Mouse (Mus musculus): ENCODE results near the gene Gm45716. TPM values are rescaled to one million over a fixed set of nuclear protein-coding genes. Genes with fewer than 3 reads are reported as not detected.

Gene Gm45716
- polyA plus RNA-seq, 1 experiment: 0.62 TPM

DNA sequence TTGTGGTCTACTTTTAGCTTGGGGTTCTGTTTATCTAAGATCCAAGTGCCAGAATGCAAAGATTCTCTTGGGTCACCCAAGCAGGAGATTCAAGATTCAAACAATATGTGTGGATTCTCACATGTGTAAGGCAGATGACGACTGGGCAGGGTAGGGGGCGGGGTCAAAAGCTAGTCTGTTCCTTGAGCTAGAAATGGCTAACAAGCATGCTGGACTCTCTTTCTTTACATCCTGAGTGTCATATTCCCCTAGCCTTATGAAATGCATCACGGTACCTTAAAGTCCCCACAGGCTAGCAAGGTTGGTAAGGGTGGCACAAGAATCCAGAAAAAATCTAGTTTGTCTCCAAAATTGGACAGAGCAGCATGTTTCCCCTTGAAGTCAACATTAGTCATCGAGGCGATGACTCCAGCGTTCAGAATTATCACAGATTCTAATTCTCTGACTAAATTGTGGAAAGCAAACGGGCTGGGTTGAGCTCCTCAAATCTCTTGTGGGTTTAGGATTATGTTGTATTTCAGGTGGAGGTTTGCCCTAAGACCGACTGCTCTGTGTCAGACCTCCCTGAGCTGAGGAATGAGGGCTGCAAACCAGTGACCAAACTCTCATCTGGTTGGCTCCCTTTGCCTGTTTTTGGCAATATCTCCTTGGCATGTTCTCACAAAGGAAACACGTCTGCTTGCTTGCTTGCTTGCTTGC, 40.9 kb downstream of the Gm45716 start:
- 89% methylated on average over 9 of the region's 9 CpGs for WGBS
- no peaks in the 10 kb centered on the region for H3K27me3 ChIP-seq (ENCODE audit: control insufficient read depth, insufficient read depth, low read length)

GRCm38 (mm10) chr11:90229800-90230199, 42.3 kb downstream of the Gm45716 start:
- Histone ChIP-seq H3K4me1 (ENCODE audit: control insufficient read depth, insufficient read depth, insufficient read length) (peaks cover 5% of the 10 kb centered on the region; the same call in 1 of the 2 replicates), H3K27me3 (ENCODE audit: control insufficient read depth, insufficient read depth, low read length) (no peaks in the 10 kb centered on the region), H3K4me3 (ENCODE audit: extremely low read depth, insufficient read depth, insufficient read length) (no peak overlapping the region), H3K27ac (ENCODE audit: insufficient read depth, low read length) (no peak overlapping the region), H3K36me3 (ENCODE audit: control insufficient read depth, insufficient read depth, low read length) (no peaks in the 10 kb centered on the region)
- TF ChIP-seq POLR2A (IDR thresholded peaks at IDR 0.05; ENCODE audit: low read depth, low read length) (no peak), CTCF (IDR thresholded peaks at IDR 0.05; ENCODE audit: extremely low read depth, insufficient read depth, insufficient read length, insufficient replicate concordance) (no peak)
- no peak for DNase-seq (ENCODE audit: low read depth in 1 of 2, low spot score in 2 of 2)

More for the DNA sequence above, 40.9 kb downstream of the Gm45716 start:
- H3K36me3 ChIP-seq (ENCODE audit: control insufficient read depth, insufficient read depth, low read length): no peaks in the 10 kb centered on the region
- no peak overlapping the region for H3K27ac ChIP-seq (ENCODE audit: insufficient read depth, low read length)
- no peak overlapping the region for H3K4me3 ChIP-seq (ENCODE audit: extremely low read depth, insufficient read depth, insufficient read length)
- no peak for DNase-seq (ENCODE audit: low read depth in 1 of 2, low spot score in 2 of 2)
- peaks cover 8% of the 10 kb centered on the region; the same call in 1 of the 2 replicates for H3K4me1 ChIP-seq (ENCODE audit: control insufficient read depth, insufficient read depth, insufficient read length)
- TF ChIP-seq CTCF (IDR thresholded peaks at IDR 0.05; ENCODE audit: extremely low read depth, insufficient read depth, insufficient read length, insufficient replicate concordance): no peak
- TF ChIP-seq POLR2A (IDR thresholded peaks at IDR 0.05; ENCODE audit: low read depth, low read length): no peak

DNA sequence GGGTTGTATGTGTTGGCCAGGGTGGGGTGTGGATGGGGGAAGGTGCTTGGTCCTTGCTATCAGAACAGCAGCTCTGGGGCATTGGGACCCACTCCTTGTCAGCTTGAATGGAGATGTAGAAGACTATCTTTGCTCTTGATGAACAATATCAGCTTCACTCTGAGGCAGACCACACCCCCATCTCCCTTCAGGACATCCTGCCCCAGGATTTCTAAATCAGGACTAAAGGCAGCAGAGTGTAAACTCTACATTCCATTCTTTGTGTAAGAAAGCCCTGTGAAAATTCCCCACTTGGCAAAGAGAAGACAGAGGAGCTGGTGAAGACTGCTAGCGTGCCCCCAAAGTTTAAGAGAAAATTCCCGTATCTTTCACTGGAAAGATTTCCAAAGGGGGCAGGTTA, 43.2 kb downstream of the Gm45716 start:
- H3K4me1 ChIP-seq (ENCODE audit: control insufficient read depth, insufficient read depth, insufficient read length): peaks cover 5% of the 10 kb centered on the region; the same call in 1 of the 2 replicates
- no peak overlapping the region for H3K4me3 ChIP-seq (ENCODE audit: extremely low read depth, insufficient read depth, insufficient read length)
- no peak overlapping the region for H3K27ac ChIP-seq (ENCODE audit: insufficient read depth, low read length)
- H3K36me3 ChIP-seq (ENCODE audit: control insufficient read depth, insufficient read depth, low read length): no peaks in the 10 kb centered on the region
- DNase-seq (ENCODE audit: low read depth in 1 of 2, low spot score in 2 of 2): no peak
- 92% methylated on average over 2 of the region's 2 CpGs for WGBS
- no peak for TF ChIP-seq POLR2A (IDR thresholded peaks at IDR 0.05; ENCODE audit: low read depth, low read length)
- no peak for TF ChIP-seq CTCF (IDR thresholded peaks at IDR 0.05; ENCODE audit: extremely low read depth, insufficient read depth, insufficient read length, insufficient replicate concordance)
- H3K27me3 ChIP-seq (ENCODE audit: control insufficient read depth, insufficient read depth, low read length): no peaks in the 10 kb centered on the region

DNA sequence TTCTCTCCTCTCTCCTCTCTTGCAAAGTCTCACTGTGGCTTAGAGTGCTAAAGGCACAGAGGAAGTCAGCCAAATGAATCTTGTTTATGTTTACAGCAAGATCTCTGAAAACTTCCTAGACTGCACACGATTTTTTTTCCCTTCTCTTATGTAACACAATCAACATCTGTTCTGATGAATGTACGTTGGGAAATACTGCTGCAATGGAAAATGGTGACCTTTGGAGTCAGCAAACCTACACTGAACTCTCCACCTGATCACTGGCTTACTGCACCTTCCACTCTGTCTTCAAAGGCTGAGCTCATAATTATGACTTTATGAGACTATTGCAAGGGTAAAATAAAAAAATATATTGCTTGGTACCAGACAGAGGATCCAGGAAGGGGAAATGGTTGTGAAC, 44.1 kb downstream of the Gm45716 start:
- H3K36me3 ChIP-seq (ENCODE audit: control insufficient read depth, insufficient read depth, low read length): no peaks in the 10 kb centered on the region
- no peaks in the 10 kb centered on the region for H3K27me3 ChIP-seq (ENCODE audit: control insufficient read depth, insufficient read depth, low read length)
- H3K27ac ChIP-seq (ENCODE audit: insufficient read depth, low read length): no peak overlapping the region
- DNase-seq (ENCODE audit: low read depth in 1 of 2, low spot score in 2 of 2): no peak
- TF ChIP-seq CTCF (IDR thresholded peaks at IDR 0.05; ENCODE audit: extremely low read depth, insufficient read depth, insufficient read length, insufficient replicate concordance) (no peak), POLR2A (IDR thresholded peaks at IDR 0.05; ENCODE audit: low read depth, low read length) (no peak)
- WGBS: 47% methylated on average over 2 of the region's 2 CpGs
- peaks cover 2% of the 10 kb centered on the region; the same call in 1 of the 2 replicates for H3K4me1 ChIP-seq (ENCODE audit: control insufficient read depth, insufficient read depth, insufficient read length)
- H3K4me3 ChIP-seq (ENCODE audit: extremely low read depth, insufficient read depth, insufficient read length): no peak overlapping the region

- WGBS: 59% methylated on average over 4 of the region's 4 CpGs
- TF ChIP-seq CTCF (IDR thresholded peaks at IDR 0.05; ENCODE audit: extremely low read depth, insufficient read depth, insufficient read length, insufficient replicate concordance) (no peak), POLR2A (IDR thresholded peaks at IDR 0.05; ENCODE audit: low read depth, low read length) (no peak)
- Histone ChIP-seq H3K27ac (ENCODE audit: insufficient read depth, low read length) (no peak overlapping the region), H3K27me3 (ENCODE audit: control insufficient read depth, insufficient read depth, low read length) (no peaks in the 10 kb centered on the region), H3K4me3 (ENCODE audit: extremely low read depth, insufficient read depth, insufficient read length) (no peak overlapping the region), H3K36me3 (ENCODE audit: control insufficient read depth, insufficient read depth, low read length) (no peaks in the 10 kb centered on the region), H3K4me1 (ENCODE audit: control insufficient read depth, insufficient read depth, insufficient read length) (peaks cover 1% of the 10 kb centered on the region; the same call in 1 of the 2 replicates)
- DNase-seq (ENCODE audit: low read depth in 1 of 2, low spot score in 2 of 2): no peak
These were observed 45.2 kb downstream of the Gm45716 start for GRCm38 (mm10) chr11:90232685-90233084.

- no peak for DNase-seq (ENCODE audit: low read depth in 1 of 2, low spot score in 2 of 2)
- no peak overlapping the region for H3K4me3 ChIP-seq (ENCODE audit: extremely low read depth, insufficient read depth, insufficient read length)
- no peaks in the 10 kb centered on the region for H3K36me3 ChIP-seq (ENCODE audit: control insufficient read depth, insufficient read depth, low read length)
- no peaks in the 10 kb centered on the region for H3K27me3 ChIP-seq (ENCODE audit: control insufficient read depth, insufficient read depth, low read length)
- no peak overlapping the region for H3K27ac ChIP-seq (ENCODE audit: insufficient read depth, low read length)
- H3K4me1 ChIP-seq (ENCODE audit: control insufficient read depth, insufficient read depth, insufficient read length): peaks cover 2% of the 10 kb centered on the region; the same call in 1 of the 2 replicates
- no peak for TF ChIP-seq CTCF (IDR thresholded peaks at IDR 0.05; ENCODE audit: extremely low read depth, insufficient read depth, insufficient read length, insufficient replicate concordance)
- no peak for TF ChIP-seq POLR2A (IDR thresholded peaks at IDR 0.05; ENCODE audit: low read depth, low read length)
- 69% methylated on average over 5 of the region's 5 CpGs for WGBS
These were observed 47.7 kb downstream of the Gm45716 start for GRCm38 (mm10) chr11:90235221-90235620.

GRCm38 (mm10) chr11:90237616-90238015, 50.1 kb downstream of the Gm45716 start:
- no peaks in the 10 kb centered on the region for H3K27me3 ChIP-seq (ENCODE audit: control insufficient read depth, insufficient read depth, low read length)
- no peak overlapping the region for H3K4me3 ChIP-seq (ENCODE audit: extremely low read depth, insufficient read depth, insufficient read length)
- no peaks in the 10 kb centered on the region for H3K36me3 ChIP-seq (ENCODE audit: control insufficient read depth, insufficient read depth, low read length)
- no peak for TF ChIP-seq CTCF (IDR thresholded peaks at IDR 0.05; ENCODE audit: extremely low read depth, insufficient read depth, insufficient read length, insufficient replicate concordance)
- TF ChIP-seq POLR2A (IDR thresholded peaks at IDR 0.05; ENCODE audit: low read depth, low read length): no peak
- peaks cover 2% of the 10 kb centered on the region; the same call in 1 of the 2 replicates for H3K4me1 ChIP-seq (ENCODE audit: control insufficient read depth, insufficient read depth, insufficient read length)
- no peak overlapping the region for H3K27ac ChIP-seq (ENCODE audit: insufficient read depth, low read length)
- 97% methylated on average over 5 of the region's 5 CpGs for WGBS
- DNase-seq (ENCODE audit: low read depth in 1 of 2, low spot score in 2 of 2): no peak

Measured in spleen, adult 2 months (tissue).